Mouse (Mus musculus) stomach, embryonic 15.5 days (tissue): ENCODE measurements at regions not wholly inside any gene's neighbourhood (a gene's known extent, or its start where the extent isn't known, plus 50 kb on each side); places are given as distances from the start of the nearest gene placed in this dataset.

Experiments
- ATAC-seq: fragments of 200-750 bp; cut with Nextera tagmentation; 2 replicates; pipeline ENCODE4 v1.8.0; 2017; ENCODE audit warnings: low read depth, moderate number of reproducible peaks, moderate TSS enrichment; ENCODE audit not compliant: insufficient read depth, low FRiP score
- H3K27ac ChIP-seq: fragments of 300-500 bp; sonication (generic); 2 replicates; pipeline ENCODE4 v1.5.1; 2015; ENCODE audit warnings: mild to moderate bottlenecking, inconsistent platforms
- H3K27me3 ChIP-seq: fragments of 300-500 bp; sonication (generic); replicated peaks from 2 replicates; pipeline ENCODE4 v1.6.1; 2015; ENCODE audit warnings: inconsistent platforms
- H3K36me3 ChIP-seq: fragments of 300-500 bp; sonication (generic); 2 replicates; pipeline ENCODE4 v1.6.1; 2015; ENCODE audit warnings: inconsistent platforms
- H3K4me1 ChIP-seq: fragments of 300-500 bp; sonication (generic); 2 replicates; pipeline ENCODE4 v1.6.1; 2015; ENCODE audit warnings: inconsistent platforms
- H3K4me2 ChIP-seq: fragments of 300-500 bp; sonication (generic); 2 replicates; pipeline ENCODE4 v1.6.1; 2015; ENCODE audit warnings: mild to moderate bottlenecking, inconsistent platforms
- H3K4me3 ChIP-seq: fragments of 300-500 bp; sonication (generic); replicated peaks from 2 replicates; pipeline ENCODE4 v1.5.1; 2015; ENCODE audit warnings: inconsistent platforms
- H3K9ac ChIP-seq: fragments of 300-500 bp; sonication (generic); 2 replicates; pipeline ENCODE4 v1.6.1; 2015; ENCODE audit warnings: inconsistent platforms
- H3K9me3 ChIP-seq: fragments of 300-500 bp; sonication (generic); 2 replicates; pipeline ENCODE4 v1.6.1; 2016; ENCODE audit warnings: inconsistent platforms
- WGBS: fragments of 180-500 bp; shearing (Covaris S2); methylation state at CpG from one replicate; pipeline ENCODE4 v1.1.7; 2015; 5-methylcytosine and 5-hydroxymethylcytosine counted together

GRCm38 (mm10) chr13:44581947-44582766 is 147.1 kb upstream of the Jarid2 start:
- Histone ChIP-seq H3K27me3 (no peaks in the 10 kb centered on the region), H3K9me3 (no peaks in the 10 kb centered on the region), H3K4me3 (no peak overlapping the region), H3K4me2 (no peak overlapping the region), H3K4me1 (peaks cover 7% of the 10 kb centered on the region; the same call in 1 of the 2 replicates), H3K27ac (no peak overlapping the region), H3K36me3 (no peaks in the 10 kb centered on the region), H3K9ac (no peak overlapping the region)
- WGBS = 49% methylated on average over 23 of the region's 23 CpGs
- no peak for ATAC-seq

GRCm38 (mm10) chr13:44582767-44583085 is 146.5 kb upstream of the Jarid2 start:
- Histone ChIP-seq H3K4me1 (peaks cover 7% of the 10 kb centered on the region; the same call in 1 of the 2 replicates), H3K36me3 (no peaks in the 10 kb centered on the region), H3K9me3 (no peaks in the 10 kb centered on the region), H3K4me3 (no peak overlapping the region), H3K27ac (no peak overlapping the region), H3K27me3 (no peaks in the 10 kb centered on the region), H3K9ac (no peak overlapping the region), H3K4me2 (no peak overlapping the region)
- 48% methylated on average over 2 of the region's 2 CpGs for whole genome bisulfite sequencing
- no peak for ATAC-seq

DNA sequence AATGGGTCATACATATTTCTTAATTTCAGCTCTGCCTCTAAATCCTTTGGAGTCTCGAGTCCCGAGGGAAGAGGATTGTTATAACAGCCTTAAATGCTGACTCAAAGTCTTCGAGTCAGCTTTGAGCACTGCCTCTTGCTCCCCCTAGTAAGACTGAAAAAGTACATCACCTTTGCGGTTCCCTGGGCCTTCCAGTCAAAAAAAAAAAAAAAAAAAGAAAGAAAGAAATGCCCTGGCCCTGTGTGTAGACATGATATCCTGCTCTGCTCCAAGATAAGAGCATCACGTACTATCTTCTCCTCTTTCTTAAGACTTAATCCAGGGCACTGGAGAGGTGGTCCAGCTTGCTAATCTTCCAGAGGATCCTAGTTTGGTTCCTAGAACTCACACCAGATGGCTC is 145.7 kb upstream of the Jarid2 start:
- Histone ChIP-seq H3K9ac (no peak overlapping the region), H3K36me3 (no peaks in the 10 kb centered on the region), H3K27me3 (no peaks in the 10 kb centered on the region), H3K4me2 (no peak overlapping the region), H3K9me3 (no peaks in the 10 kb centered on the region), H3K4me3 (no peak overlapping the region), H3K4me1 (peaks cover 7% of the 10 kb centered on the region; the same call in 1 of the 2 replicates), H3K27ac (no peak overlapping the region)
- 70% methylated on average over 5 of the region's 5 CpGs for WGBS
- no peak for ATAC-seq

GRCm38 (mm10) chr13:44584151-44584550 is 145.1 kb upstream of the Jarid2 start:
- H3K36me3 ChIP-seq = no peaks in the 10 kb centered on the region

DNA sequence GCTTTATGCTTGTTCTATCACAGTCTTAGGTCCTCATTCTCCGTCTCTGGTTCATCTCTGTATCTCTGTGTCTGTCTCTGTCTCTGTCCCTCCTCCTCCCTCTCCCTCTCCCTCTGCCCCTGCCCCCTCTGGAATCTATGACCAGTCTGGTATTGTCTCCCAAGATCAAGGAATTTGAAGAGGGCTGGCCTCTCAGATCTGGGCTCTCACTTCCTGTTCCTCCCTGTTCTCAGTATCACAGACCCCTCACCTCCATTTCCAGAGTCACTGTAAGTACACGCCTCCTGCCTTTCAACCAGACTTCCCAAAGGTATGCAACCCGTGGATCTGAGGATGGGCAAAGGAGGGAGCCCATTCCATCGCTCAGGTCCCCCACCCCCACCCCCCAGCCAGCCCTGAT is 144.7 kb upstream of the Jarid2 start:
- H3K27me3 ChIP-seq = no peaks in the 10 kb centered on the region
- no peak for ATAC-seq
- 52% methylated on average over 4 of the region's 4 CpGs for WGBS
- no peaks in the 10 kb centered on the region for H3K9me3 ChIP-seq
- H3K4me3 ChIP-seq = no peak overlapping the region
- H3K36me3 ChIP-seq = no peaks in the 10 kb centered on the region
- H3K9ac ChIP-seq = no peak overlapping the region
- no peak overlapping the region for H3K4me2 ChIP-seq
- H3K4me1 ChIP-seq = peaks cover 7% of the 10 kb centered on the region; the same call in 1 of the 2 replicates
- H3K27ac ChIP-seq = no peak overlapping the region

More at GRCm38 (mm10) chr13:44584151-44584550, 145.1 kb upstream of the Jarid2 start:
- Histone ChIP-seq H3K4me1 (peaks cover 7% of the 10 kb centered on the region; the same call in 1 of the 2 replicates), H3K4me2 (no peak overlapping the region), H3K9me3 (no peaks in the 10 kb centered on the region), H3K27ac (no peak overlapping the region), H3K9ac (no peak overlapping the region), H3K27me3 (no peaks in the 10 kb centered on the region), H3K4me3 (no peak overlapping the region)
- no peak for ATAC-seq
- 41% methylated on average over 8 of the region's 8 CpGs for WGBS

GRCm38 (mm10) chr13:44587846-44588245 is 141.4 kb upstream of the Jarid2 start:
- Histone ChIP-seq H3K36me3 (no peaks in the 10 kb centered on the region), H3K9ac (no peak overlapping the region), H3K9me3 (no peaks in the 10 kb centered on the region), H3K27ac (no peak overlapping the region), H3K27me3 (no peaks in the 10 kb centered on the region), H3K4me1 (no peaks in the 10 kb centered on the region), H3K4me2 (no peak overlapping the region), H3K4me3 (no peak overlapping the region)
- no peak for ATAC-seq
- 61% methylated on average over 4 of the region's 4 CpGs for WGBS

DNA sequence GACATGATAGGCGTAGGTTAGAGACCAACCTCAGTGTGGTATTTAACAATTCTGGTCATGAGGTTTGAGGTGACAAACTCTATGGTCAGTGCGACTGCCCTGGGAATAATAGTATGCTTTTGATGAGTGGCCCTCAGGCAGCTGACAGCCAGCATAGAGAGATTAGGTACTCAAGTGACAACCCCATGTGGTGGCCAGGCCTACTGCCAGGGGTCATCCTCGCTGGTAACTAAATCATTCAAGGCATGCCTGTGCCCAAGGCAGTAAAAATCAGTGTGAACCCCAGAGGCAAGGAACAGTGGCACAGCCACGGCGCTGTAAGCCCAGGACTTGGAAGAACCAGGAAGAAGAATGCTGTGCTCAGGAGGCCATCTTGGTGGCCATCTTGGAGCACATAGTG is 134.6 kb upstream of the Jarid2 start:
- no peaks in the 10 kb centered on the region for H3K36me3 ChIP-seq
- 91% methylated on average over 5 of the region's 5 CpGs for WGBS
- no peak for ATAC-seq

GRCm38 (mm10) chr13:44597666-44598065 is 131.6 kb upstream of the Jarid2 start:
- WGBS = 79% methylated on average over 1 of the region's 1 CpGs
- Histone ChIP-seq H3K4me2 (no peak overlapping the region), H3K9ac (no peak overlapping the region), H3K4me3 (no peak overlapping the region), H3K4me1 (no peaks in the 10 kb centered on the region), H3K27ac (no peak overlapping the region), H3K36me3 (no peaks in the 10 kb centered on the region), H3K27me3 (no peaks in the 10 kb centered on the region), H3K9me3 (no peaks in the 10 kb centered on the region)
- no peak for ATAC-seq

More for the DNA sequence above, 134.6 kb upstream of the Jarid2 start:
- no peaks in the 10 kb centered on the region for H3K4me1 ChIP-seq
- no peak overlapping the region for H3K4me3 ChIP-seq
- no peaks in the 10 kb centered on the region for H3K9me3 ChIP-seq
- no peak overlapping the region for H3K4me2 ChIP-seq
- no peaks in the 10 kb centered on the region for H3K27me3 ChIP-seq
- H3K9ac ChIP-seq = no peak overlapping the region
- no peak overlapping the region for H3K27ac ChIP-seq

GRCm38 (mm10) chr13:44601024-44601423 is 128.2 kb upstream of the Jarid2 start:
- Histone ChIP-seq H3K27ac (no peak overlapping the region), H3K9me3 (no peaks in the 10 kb centered on the region), H3K36me3 (no peaks in the 10 kb centered on the region), H3K4me1 (no peaks in the 10 kb centered on the region), H3K9ac (no peak overlapping the region), H3K4me2 (no peak overlapping the region), H3K27me3 (no peaks in the 10 kb centered on the region), H3K4me3 (no peak overlapping the region)
- no peak for ATAC-seq
- WGBS = 85% methylated on average over 2 of the region's 2 CpGs

DNA sequence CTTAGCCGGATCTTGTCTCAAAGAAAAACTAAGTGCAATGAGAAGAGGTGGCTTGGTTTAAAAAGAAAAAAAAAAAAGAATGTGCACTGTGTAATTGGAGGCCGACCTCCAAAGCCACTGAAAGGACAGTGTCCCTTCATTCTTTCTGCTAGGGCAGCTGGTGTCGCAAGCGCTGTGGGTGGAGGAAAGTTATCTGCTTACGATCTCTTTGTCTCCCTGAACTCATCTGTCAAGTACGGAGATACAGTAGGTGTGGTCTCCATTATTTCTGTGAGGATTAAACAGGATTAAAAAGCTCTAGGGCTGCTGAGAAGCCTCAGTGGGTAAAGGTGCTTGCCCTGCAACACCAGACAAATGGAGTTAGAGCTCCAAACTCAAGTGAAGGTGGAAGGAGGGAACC is 126.6 kb upstream of the Jarid2 start:
- Histone ChIP-seq H3K9me3 (no peaks in the 10 kb centered on the region), H3K27me3 (no peaks in the 10 kb centered on the region), H3K4me3 (no peak overlapping the region), H3K9ac (no peak overlapping the region), H3K4me1 (no peaks in the 10 kb centered on the region), H3K36me3 (no peaks in the 10 kb centered on the region), H3K27ac (no peak overlapping the region), H3K4me2 (no peak overlapping the region)
- WGBS = 36% methylated on average over 6 of the region's 6 CpGs
- no peak for ATAC-seq

DNA sequence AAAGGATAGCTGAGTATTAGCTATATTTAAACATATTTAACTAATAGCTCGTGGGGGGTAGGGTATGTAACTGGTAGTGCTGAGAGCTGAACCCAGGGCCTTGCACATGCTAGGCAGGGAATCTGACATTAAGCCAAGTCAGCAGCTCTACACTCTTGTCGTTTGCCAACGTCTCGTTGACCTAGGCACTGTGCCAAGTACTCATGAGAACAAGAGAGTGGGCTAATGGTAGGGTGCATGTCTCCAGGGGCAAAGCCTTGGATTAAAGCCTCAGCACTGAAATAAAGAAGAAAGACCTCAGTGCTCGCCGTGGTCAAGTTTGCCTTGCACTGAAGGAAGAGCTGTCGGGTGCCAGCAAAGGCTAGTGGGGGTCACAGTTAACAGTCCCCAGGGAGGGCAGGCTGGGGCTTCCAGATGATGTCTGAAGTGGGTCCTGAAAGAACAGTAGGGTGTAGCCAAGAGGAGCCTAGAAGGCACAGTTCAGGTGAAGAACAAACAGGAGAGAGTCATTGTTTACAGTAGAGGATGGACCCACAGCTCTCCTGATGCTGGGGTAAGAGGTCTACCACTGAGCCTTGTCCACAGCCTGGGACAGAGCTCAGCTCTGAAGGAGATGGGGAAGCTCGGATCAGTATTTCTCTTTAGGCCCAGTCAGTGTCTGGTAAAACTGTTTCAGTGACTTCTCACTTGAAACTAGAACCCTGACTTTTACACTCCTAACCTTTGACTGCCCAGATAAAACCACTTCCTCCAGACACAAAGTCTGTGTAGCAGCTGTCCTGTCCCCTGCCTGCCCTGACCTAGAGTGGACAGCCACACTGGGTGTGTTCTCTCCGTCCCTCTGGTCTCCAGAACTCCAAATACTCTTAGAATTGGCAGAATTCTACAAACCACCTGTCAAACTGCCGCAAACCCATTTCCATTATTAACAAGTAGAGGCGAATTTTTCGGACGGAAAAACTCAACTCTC is 121.7 kb upstream of the Jarid2 start:
- H3K4me1 ChIP-seq = no peaks in the 10 kb centered on the region
- no peaks in the 10 kb centered on the region for H3K36me3 ChIP-seq
- no peak overlapping the region for H3K4me3 ChIP-seq
- H3K27ac ChIP-seq = no peak overlapping the region
- no peak overlapping the region for H3K9ac ChIP-seq
- no peaks in the 10 kb centered on the region for H3K9me3 ChIP-seq
- H3K27me3 ChIP-seq = no peaks in the 10 kb centered on the region
- no peak for ATAC-seq
- WGBS = 66% methylated on average over 13 of the region's 13 CpGs
- H3K4me2 ChIP-seq = no peak overlapping the region

- ATAC-seq = no peak
- WGBS = 80% methylated on average over 3 of the region's 3 CpGs
- Histone ChIP-seq H3K9ac (no peak overlapping the region), H3K36me3 (no peaks in the 10 kb centered on the region), H3K4me2 (no peak overlapping the region), H3K4me1 (no peaks in the 10 kb centered on the region), H3K27me3 (no peaks in the 10 kb centered on the region), H3K4me3 (no peak overlapping the region), H3K27ac (no peak overlapping the region), H3K9me3 (no peaks in the 10 kb centered on the region)
Observed at GRCm38 (mm10) chr13:44608286-44608675, 121.0 kb upstream of the Jarid2 start.
